Mouse (Mus musculus) cortical plate, adult 2 months (tissue): Measurements from ENCODE around the gene Eftud2.

Experiments
- CTCF ChIP-seq: fragments of 200-500 bp; IDR thresholded peaks from 2 replicates; pipeline ENCODE4 v1.5.1; 2011; ENCODE audit warnings: mild to moderate bottlenecking, control low read depth, low read length; ENCODE audit not compliant: insufficient read depth; ENCODE audit errors: extremely low read depth
- POLR2A ChIP-seq: fragments of 200-500 bp; IDR thresholded peaks from 2 replicates; pipeline ENCODE4 v1.6.1; 2011; ENCODE audit warnings: mild to moderate bottlenecking, low read length, control low read depth; ENCODE audit not compliant: insufficient read depth; ENCODE audit errors: extremely low read depth

GRCm38 (mm10) chr11:102880585-102881313 is at the start of gene Eftud2, which contains the start of gene Ccdc103:
- TF ChIP-seq CTCF (no peak), POLR2A (peak; percentile 97)
